ENCODE assay signal across 9 mouse cellular contexts in the genomic region with DNA sequence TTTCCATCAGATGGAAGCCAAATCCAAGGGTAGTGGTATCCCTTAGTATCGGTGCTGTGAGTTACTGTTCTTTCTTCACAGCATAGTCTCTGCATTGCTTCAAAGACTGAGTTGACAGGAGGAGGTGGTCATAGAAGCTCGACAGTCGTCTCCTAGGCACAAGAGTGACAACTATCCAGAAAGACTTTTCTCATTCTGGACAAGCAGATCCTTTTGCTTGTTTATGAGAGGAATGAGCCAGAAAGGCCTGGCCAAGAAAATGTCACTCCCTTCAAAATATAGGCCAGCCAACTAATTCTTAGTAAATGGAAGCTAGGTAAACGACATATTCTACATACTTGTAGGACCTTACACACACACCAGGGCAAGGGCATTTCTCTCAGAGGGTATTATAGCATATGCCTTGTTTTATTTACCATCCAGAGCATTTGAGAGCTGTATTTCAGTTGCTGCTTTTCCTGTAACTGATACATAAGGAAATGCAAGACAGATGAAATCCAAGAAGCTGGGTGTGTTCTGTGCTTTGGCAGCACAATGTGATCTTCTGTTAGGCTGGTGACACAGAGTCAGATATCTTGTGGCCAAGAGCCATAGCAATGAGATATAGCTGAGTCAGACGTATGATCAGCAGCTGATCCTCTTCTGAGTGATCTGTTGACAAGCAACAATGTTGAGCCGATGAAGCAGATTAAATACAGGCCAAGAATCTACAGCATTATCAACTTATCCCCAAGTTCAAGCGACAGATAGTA. TPM values are rescaled to one million over a fixed set of nuclear protein-coding genes. Genes with fewer than 3 reads are reported as not detected.
DNase-seq lines count a peak whose midpoint lies in the region; ATAC-seq and TF ChIP-seq lines count a peak whose summit lies in the region.
"Had no signal": no experiment of that assay in that cellular context is flagged by ENCODE, and none has a peak within 500 bp of the region (broad histone marks: within the 10 kb centered on the region; RNA-seq: fewer than 3 reads in every experiment).

No protein-coding gene starts in this region.

- in situ Hi-C loops in CH12.LX (cut with MboI; ENCODE audit: low pct_ligation_motif_present, low pct_unique_long_range_greater_than_20kb, low sequenced_read_pairs): no loop called here

- H3K27me3 ChIP-seq in kidney, embryonic 15.5 days: no peaks in the 10 kb centered on the region
- H3K27me3 ChIP-seq in CH12.LX (replicated peaks): no peaks in the 10 kb centered on the region

- no peak for TF ChIP-seq RAD21 in CH12.LX (IDR thresholded peaks at IDR 0.05; ENCODE audit: low read depth, low read length)

- no peaks in the 10 kb centered on the region for H3K9me3 ChIP-seq in kidney, embryonic 15.5 days (replicated peaks)
- peaks cover 5% of the 10 kb centered on the region for H3K9me3 ChIP-seq in CH12.LX (replicated peaks; ENCODE audit: low read length)

- TF ChIP-seq EP300 in CH12.LX (IDR thresholded peaks at IDR 0.05; ENCODE audit: low read length): no peak

- WGBS in kidney, embryonic 15.5 days: 68% methylated on average over 7 of the region's 7 CpGs

- no peak overlapping the region for H3K4me3 ChIP-seq in kidney, embryonic 15.5 days (replicated peaks)
- no peak overlapping the region for H3K4me3 ChIP-seq in CH12.LX (replicated peaks in 1 of 3; ENCODE audit: low read depth in 2 of 3, low read length in 2 of 3, poor library complexity in 1 of 3)
- H3K4me3 ChIP-seq in embryonic fibroblast, embryonic 13.5 days (ENCODE audit: insufficient read depth, low read length): no peak overlapping the region
- no peak overlapping the region for H3K4me3 ChIP-seq in layer of hippocampus, adult 2 months

- ATAC-seq in kidney, embryonic 15.5 days (replicated peaks; ENCODE audit: low FRiP score): no peak
- ATAC-seq in megakaryocyte, adult 5-6 weeks (ENCODE audit: poor library complexity, severe bottlenecking): peak; percentile 55

- H3K4me2 ChIP-seq in kidney, embryonic 15.5 days: no peak overlapping the region
- no peak overlapping the region for H3K4me2 ChIP-seq in CH12.LX (ENCODE audit: insufficient read depth, low read depth, poor library complexity, severe bottlenecking)

- dilution Hi-C loops in CH12.LX (cut with MboI; ENCODE audit: extremely low pct_ligation_motif_present, extremely low pct_unique_long_range_greater_than_20kb, low sequenced_read_pairs): no loop called here

- peaks cover 29% of the 10 kb centered on the region for H3K4me1 ChIP-seq in kidney, embryonic 15.5 days
- H3K4me1 ChIP-seq in CH12.LX (ENCODE audit: control insufficient read depth in 1 of 2, insufficient read depth in 2 of 2): peaks cover 11 to 13% of the 10 kb centered on the region in 2 experiments; a peak in 3 of 4 replicates
- H3K4me1 ChIP-seq in embryonic fibroblast, embryonic 13.5 days (ENCODE audit: control insufficient read depth, insufficient read depth, low read length): peaks cover 8% of the 10 kb centered on the region

- no peak for TF ChIP-seq CTCF in CH12.LX (conservative IDR thresholded peaks at IDR 0.05 in 1 of 2, IDR thresholded peaks at IDR 0.05 in 1 of 2; ENCODE audit: low read depth in 2 of 2, low read length in 2 of 2)
- TF ChIP-seq CTCF in embryonic fibroblast, embryonic 13.5 days (IDR thresholded peaks at IDR 0.05; ENCODE audit: borderline replicate concordance, insufficient read depth, low read length): no peak
- TF ChIP-seq CTCF in layer of hippocampus, adult 2 months (conservative IDR thresholded peaks at IDR 0.05): no peak

- H3K79me2 ChIP-seq in CH12.LX (replicated peaks; ENCODE audit: control insufficient read depth, extremely low read depth, insufficient read depth, poor library complexity, severe bottlenecking): no peaks in the 10 kb centered on the region

- intact Hi-C loops in left cerebral cortex, postnatal 4 days (cut with DNase I): no loop called here

- DNase-seq in kidney, adult 8-10 months: no peak
- DNase-seq in CH12.LX (ENCODE audit: extremely low read depth): no peak
- no peak for DNase-seq in left cerebral cortex, postnatal 4 days
- DNase-seq in layer of hippocampus, adult 2 months (ENCODE audit: low spot score in 2 of 2): no peak
- DNase-seq: cerebellum, postnatal 10 days had no signal

- no peaks in the 10 kb centered on the region for H3K36me3 ChIP-seq in kidney, embryonic 15.5 days
- no peaks in the 10 kb centered on the region for H3K36me3 ChIP-seq in CH12.LX (replicated peaks in 1 of 2; ENCODE audit: control insufficient read depth in 1 of 2, insufficient read depth in 1 of 2, low read length in 1 of 2)

- H3K27ac ChIP-seq in kidney, embryonic 15.5 days: peak overlapping the region; percentile 54; the same call in 1 of the 2 replicates
- 0 out of 2 replicates have a peak overlapping the region, but pooled peaks have one; percentile 17 for H3K27ac ChIP-seq in CH12.LX (ENCODE audit: insufficient read depth, low read depth)
- H3K27ac ChIP-seq in embryonic fibroblast, embryonic 13.5 days (ENCODE audit: insufficient read depth, low read length): peak overlapping the region; percentile 100
- no peak overlapping the region for H3K27ac ChIP-seq in layer of hippocampus, adult 2 months

- TF ChIP-seq POLR2A in CH12.LX (IDR thresholded peaks at IDR 0.05; ENCODE audit: low read depth, low read length): no peak
- TF ChIP-seq POLR2A in embryonic fibroblast, embryonic 13.5 days (IDR thresholded peaks at IDR 0.05; ENCODE audit: low read depth, low read length): no peak

- H3K9ac ChIP-seq in kidney, embryonic 15.5 days: no peak overlapping the region
- H3K9ac ChIP-seq in CH12.LX (ENCODE audit: insufficient read depth, low read depth): no peak overlapping the region

TF ChIP-seq in CH12.LX, 34 proteins besides CTCF, POLR2A, EP300 and RAD21:
- TF ChIP-seq MAX (IDR thresholded peaks at IDR 0.05; ENCODE audit: low read length): no peak
- TF ChIP-seq MXI1 (IDR thresholded peaks at IDR 0.05; ENCODE audit: low read depth, low read length): no peak
- TF ChIP-seq NELFE (IDR thresholded peaks at IDR 0.05; ENCODE audit: low read depth, low read length): no peak
- TF ChIP-seq IRF4 (IDR thresholded peaks at IDR 0.05; ENCODE audit: low read depth, low read length): no peak
- TF ChIP-seq USF2 (conservative IDR thresholded peaks at IDR 0.05; ENCODE audit: low read depth, low read length): no peak
- no peak for TF ChIP-seq KAT2A (IDR thresholded peaks at IDR 0.05; ENCODE audit: insufficient replicate concordance, low read length)
- TF ChIP-seq ZMIZ1 (IDR thresholded peaks at IDR 0.05; ENCODE audit: low read depth, low read length): no peak
- TF ChIP-seq CHD1 (IDR thresholded peaks at IDR 0.05; ENCODE audit: low read depth, low read length): no peak
- TF ChIP-seq MYC (IDR thresholded peaks at IDR 0.05; ENCODE audit: low read depth, low read length): no peak
- no peak for TF ChIP-seq JUN (IDR thresholded peaks at IDR 0.05; ENCODE audit: insufficient read depth, low read depth, low read length)
- no peak for TF ChIP-seq GABPA (IDR thresholded peaks at IDR 0.05; ENCODE audit: insufficient replicate concordance, low read depth, low read length)
- TF ChIP-seq MAFK (IDR thresholded peaks at IDR 0.05; ENCODE audit: insufficient replicate concordance, low read length): no peak
- TF ChIP-seq BHLHE40 (IDR thresholded peaks at IDR 0.05; ENCODE audit: low read depth, low read length): no peak
- no peak for TF ChIP-seq ZNF384 (IDR thresholded peaks at IDR 0.05; ENCODE audit: low read depth, low read length)
- no peak for TF ChIP-seq ELF1 (IDR thresholded peaks at IDR 0.05; ENCODE audit: low read depth, low read length)
- no peak for TF ChIP-seq TCF12 (IDR thresholded peaks at IDR 0.05; ENCODE audit: low read depth, low read length)
- TF ChIP-seq ETS1 (conservative IDR thresholded peaks at IDR 0.05; ENCODE audit: low read depth, low read length): no peak

RNA-seq across cellular contexts. Expression of gene Clec2d, which starts 35.6 kb away (rescaled TPM):
- polyA plus RNA-seq in kidney, embryonic 15.5 days (2015; fragmentation: Nextera tagmentation; extraction: Ambion mirVana): 0.51 and 1.1 TPM in 2 replicates
- total RNA-seq in CH12.LX (2012; rRNA removed) (50.7 and 53.4 TPM in 2 replicates), CH12.LX (2014; rRNA removed) (19.7 and 25.9 TPM in 2 replicates)
- 5.1 and 6.0 TPM in 2 replicates for polyA plus RNA-seq in CH12.LX (2012; ENCODE audit: insufficient read length, low read depth)
- polyA plus RNA-seq in embryonic fibroblast, embryonic 13.5 days (2011; ENCODE audit: insufficient read length, low read depth, missing spikeins): 45.1 and 55.3 TPM in 2 replicates
- total RNA-seq in megakaryocyte, adult 5-6 weeks (2015): 28.2 and 41.3 TPM in 2 replicates
- 238 and 253 TPM in 2 replicates for total RNA-seq in megakaryocyte, adult 5-6 weeks (2017)
- 1 to 10 TPM; 4.0 to 5.4 TPM for total RNA-seq in left cerebral cortex, postnatal 4 days (2021)
- total RNA-seq in layer of hippocampus, adult 2 months (2021): 1 to 10 TPM; 7.3 to 7.4 TPM
- polyA plus RNA-seq: neural tube, embryonic 14.5 days had no signal

RNA-seq across cellular contexts. Expression of gene Cd69, which starts 59.2 kb away (rescaled TPM):
- not detected in 2 replicates for polyA plus RNA-seq in kidney, embryonic 15.5 days (2015; fragmentation: Nextera tagmentation; extraction: Ambion mirVana)
- 112 and 132 TPM in 2 replicates for total RNA-seq in CH12.LX (2012; rRNA removed)
- total RNA-seq in CH12.LX (2014; rRNA removed): 229 and 269 TPM in 2 replicates
- polyA plus RNA-seq in CH12.LX (2012; ENCODE audit: insufficient read length, low read depth): 71.2 and 71.3 TPM in 2 replicates
- polyA plus RNA-seq in embryonic fibroblast, embryonic 13.5 days (2011; ENCODE audit: insufficient read length, low read depth, missing spikeins): not detected in 2 replicates
- 21.3 and 25.9 TPM in 2 replicates for total RNA-seq in megakaryocyte, adult 5-6 weeks (2015)
- total RNA-seq in megakaryocyte, adult 5-6 weeks (2017): 20.6 and 22.7 TPM in 2 replicates
- total RNA-seq in left cerebral cortex, postnatal 4 days (2021): not detected
- not detected for total RNA-seq in layer of hippocampus, adult 2 months (2021)
- polyA plus RNA-seq: neural tube, embryonic 14.5 days had no signal

Comparison
In these comparisons a context has a peak if more than half of its experiments do, and no peak if none do; other contexts are left out.
1. RNA of gene Cd69, which starts 59.2 kb away (total RNA-seq): 112 to 269 TPM in CH12.LX and 20.6 to 25.9 TPM in megakaryocyte, adult 5-6 weeks; not detected in left cerebral cortex, postnatal 4 days and not detected in layer of hippocampus, adult 2 months; every median in the first group is over 10 times any median in the second.